Mouse (Mus musculus): ENCODE data around the gene Pcdh8. TPM values are rescaled to one million over a fixed set of nuclear protein-coding genes. Genes with fewer than 3 reads are reported as not detected.

The Pcdh8 gene
- 10 to 100 TPM; 57.9 to 58.8 TPM for total RNA-seq (2021)

- intact Hi-C loops (cut with DNase I), result loop anchor here (1.0 to 10.0 kb wide), 3 partner anchors 144 to 446 kb away; no protein-coding TSS in a partner anchor
- peak; percentile 90 to 92 for DNase-seq (ENCODE audit: low spot score in 2 of 2)
These were observed at the start of gene Pcdh8 for GRCm38 (mm10) chr14:79771094-79771535. Pcdh8 (minus strand) TSS chr14:79771312.

DNA sequence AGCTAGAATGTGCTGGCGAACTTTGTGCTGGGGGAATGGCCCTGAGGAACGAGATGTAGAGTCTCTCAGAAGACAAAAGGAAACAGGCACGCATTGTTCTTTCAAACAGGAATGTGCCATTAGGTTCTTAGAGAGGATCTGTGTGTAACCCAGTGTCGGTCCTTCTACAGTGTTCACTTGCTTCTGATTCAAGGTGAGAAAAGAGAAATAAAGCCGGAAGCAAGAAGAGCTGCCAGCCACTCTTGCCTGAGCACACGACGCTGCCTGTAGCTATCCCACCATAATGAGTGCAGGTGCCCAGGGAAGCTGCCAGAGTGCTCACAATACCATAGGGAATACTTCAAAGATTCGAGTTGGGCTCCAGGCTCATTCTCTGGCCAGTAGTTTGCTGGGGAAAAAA lies 43.6 kb upstream of the Pcdh8 start:
- DNase-seq (ENCODE audit: low spot score in 2 of 2), result no peak
- intact Hi-C loops (cut with DNase I), result no loop called here

GRCm38 (mm10) chr14:79814084-79814483 lies 43.0 kb upstream of the Pcdh8 start:
- no peak for DNase-seq (ENCODE audit: low spot score in 2 of 2)
- intact Hi-C loops (cut with DNase I), result no loop called here

DNA sequence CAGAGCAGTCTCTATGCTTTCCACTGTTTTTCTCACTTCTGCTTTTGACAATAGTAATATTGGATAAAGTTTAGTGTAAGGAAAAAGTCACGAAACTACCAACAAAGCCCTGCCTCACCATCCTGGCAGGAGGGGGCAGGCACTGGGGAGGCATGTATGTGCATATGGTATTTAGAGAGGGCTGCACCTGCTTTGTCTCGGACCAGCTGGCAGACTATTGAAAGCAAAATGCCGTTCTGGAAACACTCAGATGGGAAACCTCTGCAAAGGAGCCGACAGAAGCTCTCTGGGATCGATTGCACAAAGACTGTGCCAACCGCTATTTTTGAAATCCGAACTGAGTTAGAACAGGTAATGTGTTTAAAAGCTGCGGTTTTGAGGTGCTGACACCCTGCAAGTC lies 22.1 kb upstream of the Pcdh8 start:
- intact Hi-C loops (cut with DNase I), result no loop called here
- peak in 1 of 2 experiments; percentile 8 for DNase-seq (ENCODE audit: low spot score in 2 of 2)

DNA sequence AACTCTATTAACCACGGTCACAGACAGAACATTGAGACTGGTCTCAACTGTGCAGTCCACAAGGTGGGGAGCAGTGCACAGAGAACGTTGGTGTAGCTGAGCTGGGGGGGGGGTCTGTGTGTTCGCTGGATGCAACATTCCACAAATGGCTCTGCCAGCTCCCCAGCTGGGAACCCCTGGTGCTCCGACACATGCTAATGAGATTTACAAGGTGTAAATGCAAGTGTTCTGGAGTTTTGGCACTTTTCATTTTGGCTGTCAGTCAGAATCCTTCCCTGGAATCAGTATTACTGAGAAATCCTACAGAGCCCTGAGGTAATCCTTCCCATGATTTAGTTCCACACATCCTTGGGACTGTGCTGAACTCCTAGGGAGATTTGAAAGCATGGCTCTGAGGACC lies 18.4 kb upstream of the Pcdh8 start:
- intact Hi-C loops (cut with DNase I), result no loop called here
- DNase-seq (ENCODE audit: low spot score in 2 of 2), result no peak

GRCm38 (mm10) chr14:79788656-79789204 lies 17.6 kb upstream of the Pcdh8 start:
- no peak for DNase-seq (ENCODE audit: low spot score in 2 of 2)
- intact Hi-C loops (cut with DNase I), result no loop called here

DNA sequence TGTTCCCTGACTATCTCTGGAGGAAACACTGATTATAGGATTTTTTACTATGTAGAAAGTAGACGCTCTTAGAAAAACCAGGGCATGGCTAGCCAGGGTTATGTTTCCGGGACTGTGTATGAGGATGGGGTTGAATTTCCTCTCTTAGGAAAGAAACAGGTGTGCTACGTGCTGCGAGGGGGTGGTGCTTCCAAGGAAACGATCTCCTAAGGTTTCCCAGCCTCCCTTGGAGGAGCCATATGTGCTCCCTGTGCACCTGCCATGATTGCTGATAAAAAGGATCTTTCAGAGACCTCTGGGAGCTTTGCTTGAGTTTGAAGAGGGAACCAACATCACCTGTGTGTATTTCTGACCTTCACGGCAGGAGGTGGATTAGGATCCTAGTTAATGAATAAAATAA lies 16.8 kb upstream of the Pcdh8 start:
- intact Hi-C loops (cut with DNase I), result no loop called here
- no peak for DNase-seq (ENCODE audit: low spot score in 2 of 2)

GRCm38 (mm10) chr14:79785400-79785799 lies 14.3 kb upstream of the Pcdh8 start:
- DNase-seq (ENCODE audit: low spot score in 2 of 2), result no peak
- intact Hi-C loops (cut with DNase I), result no loop called here

DNA sequence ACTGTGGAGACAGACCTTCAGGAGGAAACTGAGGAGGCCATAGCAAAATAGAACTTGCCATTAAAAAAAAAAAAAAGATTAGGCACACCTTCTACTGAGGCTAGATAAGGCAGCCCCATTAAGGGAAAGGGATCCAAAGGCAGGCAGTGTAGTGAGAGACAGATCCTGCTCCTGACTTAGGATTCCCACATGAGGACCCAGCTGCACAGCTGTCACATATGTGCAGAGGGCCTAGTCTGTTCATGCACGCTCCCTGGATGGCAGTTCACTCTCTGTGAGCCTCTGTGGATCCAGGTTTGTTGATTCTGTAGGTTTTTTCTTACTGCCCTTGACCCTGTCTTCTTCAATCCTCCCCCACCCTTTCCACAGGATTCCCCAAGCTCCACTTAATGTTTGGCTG lies 9.8 kb upstream of the Pcdh8 start:
- intact Hi-C loops (cut with DNase I), result no loop called here
- no peak for DNase-seq (ENCODE audit: low spot score in 2 of 2)

DNA sequence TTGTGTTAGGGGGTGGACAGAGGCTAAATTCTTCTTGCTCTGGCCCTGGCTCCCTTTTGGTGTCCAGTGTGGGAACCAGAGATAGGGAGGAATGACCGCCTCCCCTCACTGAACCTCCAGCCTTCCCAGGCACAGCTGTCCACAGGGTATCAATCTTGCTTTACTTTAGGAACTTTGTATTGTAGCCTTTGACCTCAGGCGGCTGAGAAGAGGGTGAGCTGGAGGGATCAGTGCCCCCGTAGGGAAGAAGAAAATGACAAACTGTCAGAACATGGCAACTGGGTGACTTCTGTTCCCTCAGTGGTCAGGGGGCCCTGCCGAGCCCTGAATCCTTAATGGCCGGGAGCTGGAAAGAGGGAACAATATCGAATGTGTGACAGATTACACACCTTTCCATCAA lies 9.2 kb upstream of the Pcdh8 start:
- intact Hi-C loops (cut with DNase I), result no loop called here
- DNase-seq (ENCODE audit: low spot score in 2 of 2), result no peak

DNA sequence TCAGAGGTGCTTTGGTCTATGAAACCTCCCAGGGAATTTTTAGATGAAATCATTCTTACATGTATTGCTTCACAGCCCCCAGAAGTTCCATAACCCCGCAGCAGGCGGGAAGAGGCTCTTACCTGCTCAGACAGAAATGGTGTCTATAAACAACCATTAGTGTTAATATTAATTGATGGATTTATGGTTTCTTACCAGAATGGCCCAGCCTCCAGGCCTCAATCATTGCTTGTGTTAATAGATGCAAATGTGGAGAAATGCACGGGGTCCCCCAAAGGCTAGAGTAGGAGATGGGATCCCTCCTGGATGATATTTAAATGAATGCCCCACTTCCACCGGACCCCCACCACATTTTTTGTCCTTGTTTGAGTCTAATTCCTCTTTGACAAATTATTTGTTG lies 8.7 kb upstream of the Pcdh8 start:
- no peak for DNase-seq (ENCODE audit: low spot score in 2 of 2)
- intact Hi-C loops (cut with DNase I), result loop anchor here (10.0 kb wide), 1 partner anchor 135 kb away; no protein-coding TSS in a partner anchor

GRCm38 (mm10) chr14:79773425-79774391 lies 2.6 kb upstream of the Pcdh8 start:
- DNase-seq (ENCODE audit: low spot score in 2 of 2), result peak; percentile 24 to 27
- intact Hi-C loops (cut with DNase I), result loop anchor here (5.0 to 10.0 kb wide), 2 partner anchors 141 to 254 kb away; no protein-coding TSS in a partner anchor

DNA sequence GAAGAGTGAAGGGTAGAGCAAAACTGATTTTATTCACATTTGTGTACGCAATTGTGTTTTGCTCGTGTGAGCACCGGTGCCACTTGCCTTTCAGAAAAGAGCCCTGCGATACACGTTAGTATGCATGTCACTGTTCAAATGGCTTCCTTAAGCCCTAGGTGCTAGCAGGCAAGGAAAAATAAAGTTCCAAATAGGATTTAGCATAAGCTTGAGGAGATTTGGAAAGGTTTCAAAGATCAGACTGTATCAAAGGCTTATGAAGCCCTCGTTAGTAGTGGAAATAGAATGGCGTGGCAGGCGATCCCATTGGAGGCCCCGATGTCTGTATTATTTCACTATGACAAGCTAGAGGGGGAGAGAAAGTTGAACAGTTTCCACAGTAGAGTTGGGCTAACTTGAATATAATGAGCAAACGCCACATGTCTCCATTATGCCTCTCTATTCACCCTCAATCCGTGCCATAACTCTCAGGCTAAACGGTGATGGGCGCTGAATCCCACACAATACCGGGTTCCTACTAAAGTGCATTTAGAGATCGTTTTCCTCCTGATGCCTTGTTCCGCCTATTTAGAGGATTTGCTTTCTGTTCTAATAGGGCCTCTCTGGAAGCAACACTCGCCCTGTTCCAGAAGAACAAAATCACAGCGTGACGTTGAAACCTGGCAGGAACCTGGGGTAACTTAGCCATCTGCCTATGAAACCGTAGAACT lies 845 bp upstream of the Pcdh8 start:
- DNase-seq (ENCODE audit: low spot score in 2 of 2), result no peak
- intact Hi-C loops (cut with DNase I), result loop anchor here (1.0 to 10.0 kb wide), 3 partner anchors 143 to 445 kb away; no protein-coding TSS in a partner anchor

- DNase-seq (ENCODE audit: low spot score in 2 of 2), result peak; percentile 20 to 44
- intact Hi-C loops (cut with DNase I), result loop anchor here (1.0 to 10.0 kb wide), 3 partner anchors 144 to 447 kb away; no protein-coding TSS in a partner anchor
These were observed 612 bp downstream of the Pcdh8 start for GRCm38 (mm10) chr14:79770306-79771093.

GRCm38 (mm10) chr14:79769618-79770017 lies 1.5 kb downstream of the Pcdh8 start:
- intact Hi-C loops (cut with DNase I), result loop anchor here (5.0 to 10.0 kb wide), 3 partner anchors 145 to 258 kb away; no protein-coding TSS in a partner anchor

GRCm38 (mm10) chr14:79768996-79769395 lies 2.1 kb downstream of the Pcdh8 start:
- intact Hi-C loops (cut with DNase I), result loop anchor here (5.0 kb wide), 1 partner anchor 152 kb away; no protein-coding TSS in a partner anchor
- peak; percentile 29 to 33 for DNase-seq (ENCODE audit: low spot score in 2 of 2)

More at GRCm38 (mm10) chr14:79769618-79770017, 1.5 kb downstream of the Pcdh8 start:
- DNase-seq (ENCODE audit: low spot score in 2 of 2), result peak; percentile 53 to 65

- no peak for DNase-seq (ENCODE audit: low spot score in 2 of 2)
- intact Hi-C loops (cut with DNase I), result loop anchor here (5.0 kb wide), 1 partner anchor 151 kb away; no protein-coding TSS in a partner anchor
These were observed 2.9 kb downstream of the Pcdh8 start for GRCm38 (mm10) chr14:79768076-79768830.

DNA sequence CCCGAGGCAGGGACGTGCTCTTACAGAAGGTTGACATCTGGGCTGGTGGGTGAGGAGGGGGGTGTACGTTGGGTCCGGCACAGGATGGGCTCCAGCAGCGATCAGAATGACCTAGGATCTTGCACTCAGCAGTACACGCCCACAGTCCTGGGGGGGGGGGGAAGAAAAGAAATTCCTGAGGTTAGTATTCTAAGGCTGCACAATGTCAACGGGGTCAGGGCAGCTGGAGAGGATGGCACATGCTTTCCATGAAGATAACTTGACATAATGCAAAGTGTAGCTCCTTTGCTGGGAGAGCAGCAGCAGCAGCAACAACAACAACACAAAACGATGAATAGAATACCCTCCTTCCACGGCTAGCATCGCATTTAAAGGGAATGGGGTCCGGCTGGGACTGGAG lies 3.5 kb downstream of the Pcdh8 start:
- no peak for DNase-seq (ENCODE audit: low spot score in 2 of 2)
- intact Hi-C loops (cut with DNase I), result loop anchor here (5.0 kb wide), 1 partner anchor 150 kb away; no protein-coding TSS in a partner anchor

Measured in left cerebral cortex, postnatal 36 days (tissue).